Mouse (Mus musculus) thymus, postnatal 0 days (tissue): ENCODE results near the gene Snf8. TPM values are rescaled to one million over a fixed set of nuclear protein-coding genes. Genes with fewer than 3 reads are reported as not detected.

Experiments
- DNase-seq: peaks from one replicate; pipeline ENCODE4 v3.0.0-alpha.2; 2015; ENCODE audit warnings: low spot score
- polyA plus RNA-seq: library from polyadenylated mRNA; unstranded; fragments of >200 nt; fragmentation: Nextera tagmentation; extraction: Ambion mirVana; gene quantifications from 2 replicates; pipeline ENCODE4 v1.2.1, GENCODE M21; 2015

Snf8 gene
- polyA plus RNA-seq, 1 experiment from 2014 or later, result 144 TPM

GRCm38 (mm10) chr11:96020622-96021021 is 14.1 kb upstream of the Snf8 start:
- DNase-seq, result no peak

GRCm38 (mm10) chr11:96028130-96028529 is 6.6 kb upstream of the Snf8 start:
- no peak for DNase-seq

- DNase-seq, result no peak
These were observed 4.1 kb upstream of the Snf8 start for GRCm38 (mm10) chr11:96030571-96030970.

GRCm38 (mm10) chr11:96031701-96032100 is 3.0 kb upstream of the Snf8 start:
- DNase-seq, result no peak

DNA sequence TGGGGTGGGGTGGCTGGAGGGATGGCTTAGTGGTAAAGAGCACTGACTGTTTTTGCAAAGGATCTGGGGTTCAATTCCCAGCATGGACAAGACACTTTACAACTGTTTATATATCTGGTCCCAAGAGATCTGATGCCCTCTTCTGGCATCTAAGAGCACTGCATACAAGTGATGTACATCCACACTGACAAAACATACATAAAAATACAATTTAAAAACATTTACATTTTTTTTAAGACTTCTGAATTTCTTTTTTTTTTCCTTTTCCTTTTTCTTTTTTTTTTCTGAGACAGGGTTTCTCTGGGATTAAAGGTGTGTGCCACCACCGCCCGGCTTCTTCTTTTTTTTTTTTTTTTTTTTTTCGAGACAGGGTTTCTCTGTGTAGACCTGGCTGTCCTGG is 1.4 kb upstream of the Snf8 start:
- DNase-seq, result no peak

- DNase-seq, result no peak
These were observed 569 bp upstream of the Snf8 start for GRCm38 (mm10) chr11:96034116-96034515.

DNA sequence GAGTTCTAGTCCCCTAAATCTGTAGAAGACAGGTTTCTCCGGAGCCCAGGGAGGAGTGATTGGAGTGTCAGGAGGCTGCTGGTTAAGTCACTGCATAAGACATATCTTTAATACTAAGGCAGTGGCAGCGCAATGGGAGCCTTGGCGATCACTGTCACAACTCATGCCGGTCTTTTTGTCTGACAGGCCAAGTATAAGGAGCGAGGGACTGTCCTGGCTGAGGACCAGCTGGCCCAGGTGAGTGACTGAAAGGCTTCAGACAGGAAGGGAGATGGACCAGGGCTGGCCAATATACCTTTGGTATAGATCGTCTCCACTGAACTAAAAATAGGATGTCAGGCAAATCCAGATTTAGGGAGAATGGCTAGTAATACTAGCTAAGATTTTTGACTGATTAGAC is 448 bp downstream of the Snf8 start:
- DNase-seq, result no peak

DNA sequence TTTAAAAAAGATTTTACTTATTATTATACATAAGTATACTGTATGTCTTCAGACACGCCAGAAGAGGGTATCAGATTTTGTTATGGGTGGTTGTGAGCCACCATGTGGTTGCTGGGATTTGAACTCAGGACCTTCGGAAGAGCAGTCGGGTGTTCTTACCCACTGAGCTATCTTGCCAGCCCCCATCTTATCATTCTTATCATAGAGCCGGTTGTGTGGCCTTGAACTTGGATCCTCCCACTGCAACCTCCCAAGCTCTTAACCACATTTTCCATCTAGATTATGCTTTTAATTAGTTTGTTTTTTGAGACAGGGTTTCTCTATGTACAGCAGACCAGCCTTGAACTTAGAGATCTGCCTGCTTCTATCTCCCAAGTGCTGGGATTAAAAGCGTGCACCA is 2.8 kb downstream of the Snf8 start:
- no peak for DNase-seq

DNA sequence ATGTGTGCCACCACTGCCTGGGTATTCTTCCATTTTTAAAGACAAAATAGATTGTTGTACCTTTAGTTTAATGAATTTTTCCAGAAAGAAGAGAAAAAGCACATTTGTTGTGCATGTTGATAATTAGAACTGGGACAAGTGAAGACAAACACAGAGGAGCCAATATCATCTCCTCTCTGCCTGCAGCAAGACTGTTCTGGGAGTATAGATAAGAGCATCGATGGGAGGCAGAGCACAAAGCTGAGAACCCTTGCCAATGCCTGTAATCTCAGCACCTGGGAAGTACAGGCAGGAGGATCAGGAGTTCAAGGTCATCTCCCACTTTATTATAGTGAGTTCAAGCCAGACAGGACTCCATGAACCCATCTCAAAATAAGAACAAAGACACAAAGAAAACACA is 3.9 kb downstream of the Snf8 start:
- no peak for DNase-seq

GRCm38 (mm10) chr11:96044803-96045567 is 10.3 kb downstream of the Snf8 start:
- DNase-seq, result no peak

DNA sequence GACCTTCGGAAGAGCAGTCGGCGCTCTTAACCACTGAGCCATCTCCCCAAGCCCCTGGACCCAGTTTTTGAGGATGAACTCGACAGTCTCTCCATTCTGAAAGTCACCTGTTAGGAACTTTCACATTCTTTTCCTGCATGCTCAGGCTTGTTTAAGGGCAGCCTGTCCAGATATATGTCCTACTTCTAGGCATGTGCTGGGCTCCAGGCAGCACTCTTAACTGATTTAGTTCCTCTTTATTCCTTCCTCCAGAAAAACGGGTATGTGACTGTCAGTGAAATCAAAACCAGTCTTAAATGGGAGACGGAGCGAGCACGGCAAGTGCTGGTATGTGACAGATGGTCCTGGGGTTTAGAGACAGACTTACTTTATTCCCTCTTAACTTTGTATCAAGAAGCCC is 11.3 kb downstream of the Snf8 start:
- DNase-seq, result no peak

GRCm38 (mm10) chr11:96046793-96047192 is 12.1 kb downstream of the Snf8 start:
- DNase-seq, result no peak

- DNase-seq, result no peak
These were observed 13.0 kb downstream of the Snf8 start for GRCm38 (mm10) chr11:96047469-96048373.

DNA sequence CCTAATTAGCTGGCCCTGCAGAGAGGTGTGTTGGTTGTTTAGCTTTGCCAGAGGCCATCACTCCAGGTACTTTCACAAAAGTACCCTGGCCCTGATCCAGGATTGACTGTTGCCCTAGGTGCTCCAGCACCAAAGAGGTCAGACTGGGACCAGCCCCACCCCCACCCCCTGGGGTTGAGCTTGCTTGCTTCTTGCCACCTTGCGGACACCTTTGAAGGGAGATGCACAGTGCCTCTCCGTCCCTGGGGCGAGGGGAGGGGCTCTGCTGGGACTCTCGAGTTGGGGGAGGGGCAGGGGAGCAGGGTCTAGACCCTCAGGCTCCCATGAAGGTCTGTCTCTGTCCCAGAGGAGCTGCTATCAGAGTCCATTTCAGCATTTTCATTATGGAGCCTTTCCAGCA is 15.3 kb downstream of the Snf8 start:
- no peak for DNase-seq

GRCm38 (mm10) chr11:96050854-96051253 is 16.2 kb downstream of the Snf8 start:
- DNase-seq, result no peak

DNA sequence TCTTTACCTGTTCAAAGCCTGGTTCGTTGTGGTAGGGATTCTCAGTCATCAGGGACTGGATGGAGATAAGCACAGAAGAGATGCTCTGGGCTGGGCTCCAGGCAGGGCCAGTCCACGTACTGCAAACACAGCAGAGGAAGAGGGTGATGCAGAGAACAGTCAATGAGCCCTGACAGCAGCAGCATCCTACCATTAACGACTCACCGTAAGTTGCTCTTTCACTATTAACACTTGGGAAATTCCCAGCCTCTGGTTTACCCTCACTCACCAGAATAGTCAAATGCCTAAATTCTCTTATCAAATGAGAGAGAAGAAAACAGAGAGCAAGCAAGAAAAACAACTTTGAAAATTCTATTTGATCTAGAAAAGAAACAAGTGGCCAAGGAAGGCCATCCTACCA is 23.6 kb downstream of the Snf8 start:
- no peak for DNase-seq

DNA sequence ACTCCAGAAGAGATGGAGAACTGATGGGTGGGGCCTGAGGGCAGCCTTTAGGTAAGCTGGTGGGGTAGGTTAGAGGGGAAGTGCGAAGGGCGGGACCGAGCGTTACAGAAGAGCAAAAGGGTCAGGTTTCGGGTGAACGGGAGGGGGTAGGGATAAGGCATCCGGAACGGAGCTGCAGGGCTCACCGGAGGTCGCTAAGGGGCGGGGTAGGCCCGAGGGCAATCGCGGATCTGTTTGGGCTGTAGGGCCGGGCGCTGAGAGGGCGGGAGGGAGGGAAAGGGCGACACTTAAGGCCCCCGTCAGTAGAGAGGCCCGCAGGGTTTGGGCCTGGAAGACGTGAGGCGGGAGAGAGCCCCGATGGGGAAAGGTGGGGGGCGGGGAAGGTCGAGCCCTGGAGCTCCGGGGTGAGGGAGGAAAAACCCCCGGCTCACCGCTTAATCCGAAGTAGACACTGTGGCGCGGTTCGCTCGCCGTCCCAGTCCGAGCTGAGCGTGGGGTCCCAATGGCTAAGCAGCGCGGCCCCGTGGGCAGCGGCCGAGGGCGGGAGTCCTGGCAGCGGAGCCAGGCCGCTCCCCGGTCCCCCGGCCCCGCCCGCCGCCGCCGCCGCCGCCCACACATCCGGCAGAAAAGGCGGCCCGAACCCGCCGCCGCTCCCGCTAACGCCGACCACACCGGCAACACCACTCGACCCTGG is 30.0 kb downstream of the Snf8 start:
- peak; percentile 51 for DNase-seq

DNA sequence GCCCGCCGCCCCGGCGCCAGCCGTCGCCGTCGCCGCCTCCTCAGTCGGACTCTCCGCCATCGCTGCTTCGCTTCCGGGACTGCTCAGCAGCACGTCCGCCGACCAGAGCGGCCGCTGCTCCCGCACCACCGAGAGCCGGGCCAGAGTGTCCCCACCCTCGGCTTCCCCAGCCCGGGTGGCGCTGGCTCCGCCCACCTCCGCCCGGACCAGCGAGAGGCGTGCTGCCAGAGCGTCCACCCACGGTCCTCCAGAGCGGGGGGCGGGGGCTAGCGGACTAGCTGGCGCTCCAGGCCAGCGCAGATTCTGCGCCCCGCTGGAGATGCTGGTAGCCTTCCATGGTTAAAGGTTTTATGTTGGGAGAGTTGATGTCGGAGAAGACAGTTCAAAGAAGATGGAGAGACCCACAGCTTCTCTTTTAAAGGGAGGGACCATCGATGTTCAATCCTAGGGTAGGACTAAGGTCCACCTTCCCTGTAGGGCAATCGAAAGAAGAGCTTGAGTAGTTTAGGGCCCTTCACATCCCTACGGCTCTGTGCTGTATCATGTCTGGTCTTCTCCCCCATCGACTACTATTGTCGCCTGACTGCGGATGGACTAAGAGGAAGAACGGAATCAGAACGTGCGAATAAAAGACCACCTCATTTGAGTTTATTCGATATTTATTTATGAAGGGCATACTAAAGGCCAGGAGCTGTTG is 30.7 kb downstream of the Snf8 start, which contains the start of gene Ube2z:
Ube2z (minus strand) TSS at position 174 of the 697 bp plus-strand sequence.
- DNase-seq, result peak; percentile 90

- DNase-seq, result no peak
These were observed 33.5 kb downstream of the Snf8 start for GRCm38 (mm10) chr11:96068231-96068630.

DNA sequence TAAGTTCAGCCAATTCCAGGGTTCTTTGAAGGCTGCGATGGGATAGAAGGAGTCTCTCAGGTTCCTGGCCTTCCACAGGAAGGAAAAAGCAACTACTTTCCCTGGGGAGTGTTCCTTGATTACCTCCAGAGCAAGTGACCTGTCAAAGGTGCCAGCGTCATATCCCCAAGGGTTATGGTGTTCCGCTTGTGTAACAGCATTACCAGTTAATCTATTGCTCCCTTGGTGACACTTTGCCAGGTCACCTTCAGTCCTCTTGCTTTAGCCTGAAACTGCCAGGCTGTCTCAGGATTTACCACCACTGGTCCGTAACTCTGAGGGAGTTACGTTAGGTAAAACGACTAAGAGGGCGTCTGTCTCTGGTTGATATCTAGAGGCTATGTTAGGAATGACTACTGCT is 35.7 kb downstream of the Snf8 start:
- DNase-seq, result no peak

GRCm38 (mm10) chr11:96071013-96071412 is 36.3 kb downstream of the Snf8 start:
- no peak for DNase-seq
